Mouse (Mus musculus) cerebellum, adult 8-10 months (tissue): ENCODE results near the gene Scube3.

ENCODE experiments used
- DNase-seq: peaks from one replicate; pipeline ENCODE4 v3.0.0; 2022

The Scube3 gene

GRCm38 (mm10) chr17:28223561-28224391 lies 81.8 kb downstream of the Scube3 start:
- DNase-seq = peak; percentile 90
